Mouse (Mus musculus) heart, postnatal 36 days (tissue): ENCODE data around the gene Dirc2. TPM values are rescaled to one million over a fixed set of nuclear protein-coding genes. Genes with fewer than 3 reads are reported as not detected.

ENCODE experiments used
- total RNA-seq, 2 experiments: library from RNA; stranded (reverse); gene quantifications; 2 replicates each; pipeline ENCODE4 v1.2.3; 2021

The Dirc2 gene
- total RNA-seq, 2 experiments from 2014 or later, result 64.2 to 70.4 TPM

Other genes with a start within 250 kb of the Dirc2 start
- 1 to 10 TPM in 1 of 2 experiments, under 1 TPM in 1; 0.83 to 1.7 TPM for gene Sema5b, start 228.2 kb downstream of the Dirc2 start, total RNA-seq
- 1 to 10 TPM; 2.8 to 3.0 TPM for gene Hspbap1, start 1.0 kb upstream of the Dirc2 start, total RNA-seq
- gene Parp14, start 102.2 kb upstream of the Dirc2 start, total RNA-seq, result 10 to 100 TPM in 1 of 2 experiments, 1 to 10 TPM in 1; 9.9 to 16.2 TPM
- gene Parp9, start 169.1 kb upstream of the Dirc2 start, total RNA-seq, result 10 to 100 TPM; 11.9 to 12.8 TPM
- 10 to 100 TPM in 1 of 2 experiments, 1 to 10 TPM in 1; 9.8 to 12.6 TPM for gene Dtx3l, start 169.8 kb upstream of the Dirc2 start, total RNA-seq
- gene Kpna1, start 209.4 kb upstream of the Dirc2 start, total RNA-seq, result 100 to 1,000 TPM; 121 to 128 TPM